8 mouse cellular contexts compared by ENCODE assay signal in genomic region chr13:55362453-55363060, GRCm38 (mm10). TPM values are rescaled to one million over a fixed set of nuclear protein-coding genes. Genes with fewer than 3 reads are reported as not detected.
DNase-seq lines count a peak whose midpoint lies in the region; ATAC-seq and TF ChIP-seq lines count a peak whose summit lies in the region.

Lman2 (minus strand) TSS chr13:55362783.

- H3K4me2 ChIP-seq in forebrain, embryonic 16.5 days (ENCODE audit: low read length): peak within 1 kb of the TSS; percentile 78
- peak within 1 kb of the TSS; percentile 84 for H3K4me2 ChIP-seq in lung, embryonic 14.5 days

- TF ChIP-seq CTCF in G1E (IDR thresholded peaks at IDR 0.05; ENCODE audit: low read depth, low read length): no peak
- TF ChIP-seq CTCF in layer of hippocampus, adult 2 months (conservative IDR thresholded peaks at IDR 0.05): no peak
- no peak for TF ChIP-seq CTCF in lung, embryonic 14.5 days (IDR thresholded peaks at IDR 0.05; ENCODE audit: low read depth)
- no peak for TF ChIP-seq CTCF in olfactory bulb, adult 2 months (IDR thresholded peaks at IDR 0.05; ENCODE audit: insufficient read depth, low read depth, low read length)
- TF ChIP-seq CTCF in thymus, adult 2 months (IDR thresholded peaks at IDR 0.05; ENCODE audit: borderline replicate concordance, control insufficient read depth, extremely low read depth, insufficient read depth, low read length, poor library complexity): peak; percentile 31; the same call in 1 of the 2 replicates

- no peaks in the 10 kb centered on the region for H3K9me3 ChIP-seq in G1E (replicated peaks)
- H3K9me3 ChIP-seq in forebrain, embryonic 16.5 days (ENCODE audit: control insufficient read depth, low read length): no peaks in the 10 kb centered on the region
- no peaks in the 10 kb centered on the region for H3K9me3 ChIP-seq in lung, embryonic 14.5 days (ENCODE audit: low read depth, low read length)

- WGBS in forebrain, embryonic 16.5 days: under 1% methylated on average over 35 of the region's 35 CpGs
- WGBS in lung, embryonic 14.5 days: 0% methylated on average over 35 of the region's 35 CpGs
- under 1% methylated on average over 35 of the region's 35 CpGs for WGBS in olfactory bulb, adult 2 months
- under 1% methylated on average over 35 of the region's 35 CpGs for WGBS in thymus, adult 2 months

- peak within 1 kb of the TSS; percentile 91 for H3K27ac ChIP-seq in forebrain, embryonic 16.5 days (ENCODE audit: low read length)
- peak within 1 kb of the TSS; percentile 94 for H3K27ac ChIP-seq in layer of hippocampus, adult 2 months
- peak within 1 kb of the TSS; percentile 96 for H3K27ac ChIP-seq in lung, embryonic 14.5 days (ENCODE audit: low read depth)
- peak within 1 kb of the TSS; percentile 34; the same call in 1 of the 2 replicates for H3K27ac ChIP-seq in olfactory bulb, adult 2 months (ENCODE audit: insufficient read depth, low read depth, low read length)
- peak within 1 kb of the TSS; percentile 37 for H3K27ac ChIP-seq in thymus, adult 2 months (ENCODE audit: control insufficient read depth, insufficient read depth, low read length)

- H3K36me3 ChIP-seq in G1E (replicated peaks): peaks cover 38% of the 10 kb centered on the region
- H3K36me3 ChIP-seq in forebrain, embryonic 16.5 days (ENCODE audit: control insufficient read depth, insufficient read depth): peaks cover 4% of the 10 kb centered on the region; the same call in 1 of the 2 replicates
- H3K36me3 ChIP-seq in lung, embryonic 14.5 days (ENCODE audit: insufficient read depth): peaks cover 34% of the 10 kb centered on the region; the same call in 1 of the 2 replicates
- H3K36me3 ChIP-seq in thymus, adult 2 months (ENCODE audit: control insufficient read depth, insufficient read depth, low read length): peaks cover 10% of the 10 kb centered on the region

- peaks cover 46% of the 10 kb centered on the region for H3K4me1 ChIP-seq in G1E (ENCODE audit: insufficient read depth, low read depth, low read length)
- H3K4me1 ChIP-seq in forebrain, embryonic 16.5 days (replicated peaks; ENCODE audit: control insufficient read depth, insufficient read depth, low read length): peaks cover 18% of the 10 kb centered on the region
- H3K4me1 ChIP-seq in lung, embryonic 14.5 days (ENCODE audit: insufficient read depth): peaks cover 6% of the 10 kb centered on the region
- H3K4me1 ChIP-seq in olfactory bulb, adult 2 months (ENCODE audit: control insufficient read depth, insufficient read depth, low read length): peaks cover 21% of the 10 kb centered on the region
- peaks cover 11% of the 10 kb centered on the region for H3K4me1 ChIP-seq in thymus, adult 2 months (replicated peaks; ENCODE audit: control insufficient read depth, insufficient read depth, low read length)

- H3K9ac ChIP-seq in forebrain, embryonic 16.5 days (replicated peaks; ENCODE audit: low read depth, low read length): peak within 1 kb of the TSS; percentile 87
- H3K9ac ChIP-seq in lung, embryonic 14.5 days: peak within 1 kb of the TSS; percentile 95

- DNase-seq in G1E (ENCODE audit: low spot score): peak; percentile 89
- peak; percentile 92 to 99 for DNase-seq in cerebellum, adult 18-20 months
- DNase-seq in heart, postnatal 36 days: peak; percentile 91 to 94
- peak; percentile 95 to 99 for DNase-seq in layer of hippocampus, adult 2 months (ENCODE audit: low spot score in 2 of 2)
- DNase-seq in lung, embryonic 14.5 days: peak; percentile 98
- DNase-seq in thymus, adult 2 months: peak; percentile 90

- no peaks in the 10 kb centered on the region; the same call in 1 of the 2 replicates for H3K27me3 ChIP-seq in G1E (ENCODE audit: insufficient read depth, low read length)
- H3K27me3 ChIP-seq in forebrain, embryonic 16.5 days (replicated peaks; ENCODE audit: control insufficient read depth, insufficient read depth, low read length): no peaks in the 10 kb centered on the region; the same call in 1 of the 2 replicates
- no peaks in the 10 kb centered on the region for H3K27me3 ChIP-seq in lung, embryonic 14.5 days (ENCODE audit: insufficient read depth, low read length)
- H3K27me3 ChIP-seq in thymus, adult 2 months (ENCODE audit: control insufficient read depth, insufficient read depth, low read length): no peaks in the 10 kb centered on the region

- H3K4me3 ChIP-seq in G1E (ENCODE audit: low read depth, low read length): peak within 1 kb of the TSS; percentile 100
- H3K4me3 ChIP-seq in forebrain, embryonic 16.5 days (replicated peaks; ENCODE audit: low read length): peak within 1 kb of the TSS; percentile 92
- H3K4me3 ChIP-seq in layer of hippocampus, adult 2 months: peak within 1 kb of the TSS; percentile 87
- H3K4me3 ChIP-seq in lung, embryonic 14.5 days (ENCODE audit: low read depth, low read length): peak within 1 kb of the TSS; percentile 99
- peak within 1 kb of the TSS; percentile 66 for H3K4me3 ChIP-seq in olfactory bulb, adult 2 months (ENCODE audit: insufficient read depth, low read depth, low read length)
- H3K4me3 ChIP-seq in thymus, adult 2 months (ENCODE audit: control insufficient read depth, insufficient read depth, low read length): peak within 1 kb of the TSS; percentile 93

- 0 out of 2 replicates have a peak, but pooled peaks have one; percentile 19 for TF ChIP-seq POLR2A in olfactory bulb, adult 2 months (IDR thresholded peaks at IDR 0.05; ENCODE audit: insufficient read depth, low read depth, low read length)
- TF ChIP-seq POLR2A in thymus, adult 2 months (IDR thresholded peaks at IDR 0.05; ENCODE audit: control insufficient read depth, extremely low read depth, insufficient read depth, low read length, poor library complexity): peak; percentile 65; the same call in 1 of the 2 replicates

- ATAC-seq in G1E (ENCODE audit: extremely low read depth, insufficient number of reproducible peaks, low FRiP score, poor library complexity, severe bottlenecking): peak; percentile 94
- ATAC-seq in forebrain, embryonic 16.5 days: peak; percentile 99
- peak; percentile 99 for ATAC-seq in lung, embryonic 14.5 days (ENCODE audit: insufficient read depth)

- intact Hi-C loops in heart, postnatal 36 days (cut with DNase I): no loop called here

RNA-seq across cellular contexts. Expression of gene Lman2, which starts in this region (rescaled TPM):
- total RNA-seq in G1E (2014; fragmentation: Nextera tagmentation): 68.4 and 77.7 TPM in 2 replicates
- 76.9 and 91.1 TPM in 2 replicates for total RNA-seq in G1E (2017)
- polyA plus RNA-seq in G1E (2012): 41.1 and 124 TPM in 2 replicates
- 56.3 and 59.7 TPM in 2 replicates for polyA plus RNA-seq in forebrain, embryonic 16.5 days (2015; fragmentation: Nextera tagmentation; extraction: Ambion mirVana)
- total RNA-seq in heart, postnatal 36 days (2021): 10 to 100 TPM; 47.7 to 48.1 TPM
- total RNA-seq in layer of hippocampus, adult 2 months (2021): 10 to 100 TPM; 66.2 to 66.8 TPM
- polyA plus RNA-seq in lung, embryonic 14.5 days (2014; fragmentation: Nextera tagmentation; extraction: Ambion mirVana): 105 and 106 TPM in 2 replicates
- polyA plus RNA-seq in olfactory bulb, adult 2 months (2012; ENCODE audit: insufficient read depth, insufficient read length, low replicate concordance, missing spikeins): not detected in 2 replicates
- 134 and 139 TPM in 2 replicates for polyA plus RNA-seq in thymus, adult 2 months (2012; rRNA removed)

Comparison
In these comparisons a context has a peak if more than half of its experiments do, and no peak if none do; other contexts are left out.
1. Peak in every context shown above with its lines: DNase-seq, ATAC-seq, H3K4me3 ChIP-seq and H3K27ac ChIP-seq.
2. H3K27ac ChIP-seq: peak in every context shown above with its lines; median percentile 96 in lung, embryonic 14.5 days; 94 in layer of hippocampus, adult 2 months; 91 in forebrain, embryonic 16.5 days; 37 in thymus, adult 2 months; 34 in olfactory bulb, adult 2 months.